Mouse (Mus musculus) lung, embryonic 14.5 days (tissue): Measurements from ENCODE around the gene Hsd17b1. TPM values are rescaled to one million over a fixed set of nuclear protein-coding genes. Genes with fewer than 3 reads are reported as not detected.
A peak's percentile ranks its signal among the peaks of the same experiment; 100 is the strongest.

Experiments used
- ATAC-seq: fragments of 200-750 bp; cut with Nextera tagmentation; 2 replicates; pipeline ENCODE4 v1.8.0; 2017; ENCODE audit warnings: mild to moderate bottlenecking, moderate TSS enrichment, moderate library complexity; ENCODE audit not compliant: insufficient read depth
- DNase-seq: peaks from one replicate; pipeline ENCODE4 v3.0.0-alpha.2; 2015
- H3K27ac ChIP-seq: fragments of 300-500 bp; sonication (generic); 2 replicates; pipeline ENCODE4 v1.5.1; 2014; ENCODE audit warnings: low read depth, mild to moderate bottlenecking, moderate library complexity
- H3K27me3 ChIP-seq: fragments of 300-500 bp; sonication (generic); 2 replicates; pipeline ENCODE4 v1.6.1; 2014; ENCODE audit warnings: low read length, control low read depth; ENCODE audit not compliant: insufficient read depth
- H3K36me3 ChIP-seq: fragments of 300-500 bp; sonication (generic); 2 replicates; pipeline ENCODE4 v1.6.1; 2014; ENCODE audit warnings: control low read depth; ENCODE audit not compliant: insufficient read depth
- H3K4me1 ChIP-seq: fragments of 300-500 bp; sonication (generic); 2 replicates; pipeline ENCODE4 v1.6.1; 2014; ENCODE audit warnings: antibody characterized with exemption, control low read depth; ENCODE audit not compliant: insufficient read depth
- H3K4me2 ChIP-seq: fragments of 300-500 bp; sonication (generic); 2 replicates; pipeline ENCODE4 v1.6.1; 2014; ENCODE audit warnings: mild to moderate bottlenecking
- H3K4me3 ChIP-seq: fragments of 300-500 bp; sonication (generic); 2 replicates; pipeline ENCODE4 v1.5.1; 2014; ENCODE audit warnings: low read depth, low read length
- H3K9ac ChIP-seq: fragments of 300-500 bp; sonication (generic); 2 replicates; pipeline ENCODE4 v1.6.1; 2014
- H3K9me3 ChIP-seq: fragments of 300-500 bp; sonication (generic); 2 replicates; pipeline ENCODE4 v1.6.1; 2016; ENCODE audit warnings: low read depth, low read length, control low read depth
- CTCF ChIP-seq: IDR thresholded peaks from 2 replicates; pipeline ENCODE4 v1.5.1; 2016; ENCODE audit warnings: antibody characterized with exemption, low read depth
- WGBS: fragments of 180-500 bp; shearing (Covaris S2); extraction: QIAGEN DNeasy Blood & Tissue Kit; methylation state at CpG from one replicate; pipeline ENCODE4 v1.1.7; 2014; 5-methylcytosine and 5-hydroxymethylcytosine counted together
- polyA plus RNA-seq: library from polyadenylated mRNA; unstranded; fragments of >200 nt; fragmentation: Nextera tagmentation; extraction: Ambion mirVana; gene quantifications from 2 replicates; pipeline ENCODE4 v1.2.1, GENCODE M21; 2014

Gene Hsd17b1
- polyA plus RNA-seq, 1 experiment from 2014 or later, result not detected

DNA sequence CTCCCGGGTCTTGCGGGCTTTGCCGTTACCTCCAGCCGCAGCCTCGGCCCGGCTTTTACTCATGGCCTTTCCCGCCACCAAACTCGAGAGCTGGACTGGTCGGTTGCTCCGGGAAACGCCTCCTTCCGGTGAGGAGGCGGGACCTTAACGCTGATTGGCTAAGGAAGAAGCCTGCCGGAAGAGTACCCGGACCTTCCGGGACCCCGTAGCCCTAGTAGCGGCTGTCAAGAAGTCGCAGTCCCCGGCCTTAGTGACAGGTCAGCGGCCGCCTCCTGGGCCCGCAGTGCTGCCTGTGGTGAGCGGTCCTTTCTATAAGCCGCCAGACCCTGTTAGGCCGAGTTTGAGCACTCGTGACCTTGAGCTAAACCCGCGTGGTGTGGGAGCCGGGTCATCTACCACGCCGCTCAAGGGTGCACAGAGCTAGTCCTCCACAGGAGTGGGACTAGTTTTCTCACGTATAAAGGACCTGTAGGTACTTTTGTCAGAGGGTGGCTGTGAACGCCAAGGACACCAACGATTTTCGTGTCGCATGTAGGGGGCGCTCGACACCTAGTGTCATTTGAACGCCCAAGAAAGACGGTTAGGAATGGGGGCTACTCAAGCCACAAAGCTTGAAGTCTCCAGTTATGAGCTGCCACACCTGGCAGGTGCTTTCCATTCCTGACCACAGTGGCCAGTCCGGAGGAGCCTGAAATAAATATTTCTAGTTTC lies 17.3 kb downstream of the Hsd17b1 start, which contains the start of gene Psmc3ip:
Psmc3ip (minus strand) TSS at position 123 of the 711 bp plus-strand sequence.
- WGBS, result under 1% methylated on average over 43 of the region's 43 CpGs
- Histone ChIP-seq H3K27ac (peak within 1 kb of the TSS; percentile 81), H3K9me3 (no peaks in the 10 kb centered on the region), H3K4me2 (peak within 1 kb of the TSS; percentile 96), H3K27me3 (no peaks in the 10 kb centered on the region), H3K4me3 (peak within 1 kb of the TSS; percentile 71), H3K4me1 (no peaks in the 10 kb centered on the region), H3K9ac (peak within 1 kb of the TSS; percentile 67), H3K36me3 (peaks cover 73% of the 10 kb centered on the region)
- peak; percentile 84 for TF ChIP-seq CTCF
- DNase-seq (peak; percentile 99), ATAC-seq (peak; percentile 97)

GRCm38 (mm10) chr11:101098231-101098630 lies 20.0 kb downstream of the Hsd17b1 start:
- Histone ChIP-seq H3K27ac (no peak overlapping the region), H3K27me3 (no peaks in the 10 kb centered on the region), H3K4me3 (no peak overlapping the region), H3K9me3 (no peaks in the 10 kb centered on the region), H3K4me1 (no peaks in the 10 kb centered on the region), H3K4me2 (no peak overlapping the region), H3K36me3 (peaks cover 73% of the 10 kb centered on the region), H3K9ac (no peak overlapping the region; the same call in 1 of the 2 replicates)
- DNase-seq, result no peak
- TF ChIP-seq CTCF, result no peak
- ATAC-seq, result no peak
- WGBS, result 91% methylated on average over 8 of the region's 8 CpGs

DNA sequence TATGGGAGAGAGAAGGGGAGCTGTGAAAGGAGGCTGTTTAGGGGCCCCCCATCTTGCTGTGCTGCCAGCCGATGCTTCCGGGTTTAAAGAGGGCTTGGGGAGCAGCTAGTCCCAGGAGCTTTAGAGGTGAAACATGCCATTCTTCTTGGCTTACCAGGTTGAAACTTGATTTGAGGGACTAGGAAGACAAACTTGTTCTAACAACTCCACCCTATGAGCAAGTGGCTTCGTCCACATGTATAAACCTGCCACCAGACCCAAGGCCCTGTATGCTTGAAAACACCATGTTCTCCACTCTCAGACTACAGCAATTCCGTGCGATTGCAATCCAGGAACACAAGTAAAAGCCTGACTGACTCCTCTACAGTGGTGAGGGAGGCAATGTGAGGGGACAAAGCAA lies 24.8 kb downstream of the Hsd17b1 start:
- H3K27me3 ChIP-seq, result no peaks in the 10 kb centered on the region
- no peak overlapping the region for H3K4me3 ChIP-seq
- no peak for TF ChIP-seq CTCF
- DNase-seq, result no peak
- no peaks in the 10 kb centered on the region for H3K9me3 ChIP-seq
- H3K4me2 ChIP-seq, result no peak overlapping the region
- no peak overlapping the region for H3K27ac ChIP-seq
- WGBS, result 87% methylated on average over 5 of the region's 5 CpGs
- H3K4me1 ChIP-seq, result no peaks in the 10 kb centered on the region
- peaks cover 72% of the 10 kb centered on the region for H3K36me3 ChIP-seq
- H3K9ac ChIP-seq, result no peak overlapping the region
- no peak for ATAC-seq

DNA sequence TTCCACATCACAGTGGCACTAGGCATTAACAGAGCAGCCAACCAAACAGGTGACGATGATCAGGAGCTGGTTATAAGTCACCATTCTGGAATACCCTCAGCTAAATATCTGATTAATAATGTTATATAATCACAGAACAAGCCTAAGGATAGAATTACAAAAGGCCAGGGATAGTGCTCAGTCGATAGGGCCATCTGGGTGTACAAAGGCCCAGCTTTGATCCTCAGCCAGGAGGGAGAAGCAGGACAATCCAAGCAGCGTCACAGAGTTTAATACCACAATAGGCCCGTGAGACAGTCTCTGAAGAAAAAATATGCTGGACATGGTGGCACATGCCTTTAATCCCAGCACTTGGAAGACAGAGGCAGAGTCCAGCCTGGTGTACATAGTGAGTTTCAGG lies 31.1 kb downstream of the Hsd17b1 start:
- no peaks in the 10 kb centered on the region for H3K9me3 ChIP-seq
- TF ChIP-seq CTCF, result no peak
- WGBS, result 79% methylated on average over 4 of the region's 4 CpGs
- H3K4me2 ChIP-seq, result no peak overlapping the region
- H3K27ac ChIP-seq, result no peak overlapping the region
- H3K4me1 ChIP-seq, result no peaks in the 10 kb centered on the region
- H3K27me3 ChIP-seq, result no peaks in the 10 kb centered on the region
- H3K36me3 ChIP-seq, result 0 out of 2 replicates have a peak, but pooled peaks cover 12% of the 10 kb centered on the region
- no peak for ATAC-seq
- DNase-seq, result no peak
- H3K9ac ChIP-seq, result no peak overlapping the region
- H3K4me3 ChIP-seq, result no peak overlapping the region

DNA sequence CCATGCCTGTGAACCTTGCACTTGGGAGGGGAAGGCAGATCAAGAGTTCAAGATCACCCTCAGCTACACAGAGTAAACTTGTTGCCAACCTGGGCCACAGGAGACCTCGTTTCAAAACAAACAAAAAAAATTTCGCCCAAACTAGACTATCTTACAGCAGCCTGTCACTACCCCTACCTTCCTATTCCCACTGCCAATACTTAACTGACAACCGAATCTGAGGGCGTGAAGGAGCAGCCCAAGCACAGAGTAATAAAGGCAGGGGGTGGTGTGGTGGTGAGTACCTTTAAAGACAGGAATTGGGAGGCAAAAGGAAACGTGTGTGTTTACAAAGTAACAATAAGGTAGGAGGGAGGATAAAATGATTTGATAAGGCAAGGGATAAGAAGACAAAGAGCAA lies 32.5 kb downstream of the Hsd17b1 start:
- H3K4me2 ChIP-seq, result no peak overlapping the region
- no peak overlapping the region for H3K4me3 ChIP-seq
- 44% methylated on average over 5 of the region's 5 CpGs for WGBS
- no peaks in the 10 kb centered on the region for H3K27me3 ChIP-seq
- H3K9ac ChIP-seq, result no peak overlapping the region
- H3K36me3 ChIP-seq, result peaks cover 15% of the 10 kb centered on the region; the same call in 1 of the 2 replicates
- no peaks in the 10 kb centered on the region for H3K9me3 ChIP-seq
- no peak for ATAC-seq
- no peak for DNase-seq
- no peaks in the 10 kb centered on the region for H3K4me1 ChIP-seq
- no peak for TF ChIP-seq CTCF
- H3K27ac ChIP-seq, result no peak overlapping the region

DNA sequence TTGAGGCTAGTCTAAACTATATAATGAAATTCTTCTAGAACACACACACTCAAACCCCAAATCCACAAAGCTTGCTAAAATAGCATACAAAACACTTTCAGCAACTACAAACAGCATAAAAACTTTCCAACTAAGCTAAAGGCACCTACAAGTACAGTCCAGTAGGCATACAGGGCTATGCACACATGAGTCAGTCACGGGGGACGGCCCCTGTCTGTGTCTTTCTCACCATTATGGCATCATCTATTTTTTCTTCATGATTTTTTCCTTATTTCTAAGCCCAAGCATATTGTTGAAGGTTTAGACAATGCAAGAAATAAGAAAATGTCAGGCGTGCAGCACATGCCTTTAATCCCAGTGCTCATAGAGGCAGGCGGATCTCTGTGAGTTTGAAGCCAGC lies 33.0 kb downstream of the Hsd17b1 start:
- Histone ChIP-seq H3K9ac (no peak overlapping the region), H3K27ac (no peak overlapping the region), H3K4me2 (no peak overlapping the region), H3K9me3 (no peaks in the 10 kb centered on the region), H3K4me1 (no peaks in the 10 kb centered on the region), H3K27me3 (no peaks in the 10 kb centered on the region), H3K4me3 (no peak overlapping the region), H3K36me3 (peaks cover 12% of the 10 kb centered on the region; the same call in 1 of the 2 replicates)
- ATAC-seq (no peak), DNase-seq (no peak)
- WGBS, result 88% methylated on average over 4 of the region's 4 CpGs
- no peak for TF ChIP-seq CTCF

DNA sequence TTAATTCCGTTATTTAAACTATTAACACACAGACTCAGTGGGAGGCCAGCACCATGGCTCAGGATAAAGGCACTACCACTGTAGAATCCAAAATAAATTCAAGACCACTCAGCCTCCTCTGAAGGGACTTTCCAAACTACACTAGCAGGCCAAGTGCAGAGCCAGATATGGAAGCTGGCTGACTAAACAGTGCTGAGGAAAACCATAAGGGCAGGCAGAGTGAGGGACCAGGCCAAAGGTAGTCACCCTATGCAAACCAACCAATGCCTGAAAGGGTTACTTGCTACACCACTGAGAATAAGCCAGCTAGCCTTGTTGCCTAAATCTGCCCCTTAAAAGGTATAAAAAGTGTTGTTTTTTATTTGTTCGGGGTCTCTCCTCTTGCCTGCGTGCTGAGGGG lies 34.0 kb downstream of the Hsd17b1 start:
- Histone ChIP-seq H3K27ac (no peak overlapping the region), H3K9me3 (no peaks in the 10 kb centered on the region), H3K36me3 (peaks cover 13% of the 10 kb centered on the region; the same call in 1 of the 2 replicates), H3K9ac (no peak overlapping the region), H3K4me1 (no peaks in the 10 kb centered on the region), H3K4me3 (no peak overlapping the region), H3K4me2 (no peak overlapping the region), H3K27me3 (no peaks in the 10 kb centered on the region)
- ATAC-seq, result no peak
- no peak for TF ChIP-seq CTCF
- WGBS, result 98% methylated on average over 3 of the region's 3 CpGs
- no peak for DNase-seq
